Mouse (Mus musculus): ENCODE results near the gene Arsg.
"Not testable (repeated sequence)": the region's sequence is repeated elsewhere in the genome, so short reads cannot be mapped to it uniquely, and the experiment has no call there.

- TF ChIP-seq CTCF (IDR thresholded peaks at IDR 0.05; ENCODE audit: extremely low read depth, insufficient read depth, insufficient read length, insufficient replicate concordance); POLR2A (IDR thresholded peaks at IDR 0.05; ENCODE audit: low read depth, low read length): not testable (repeated sequence)
These were observed 19.8 kb downstream of the Arsg start for GRCm38 (mm10) chr11:109492847-109493464.

All from spleen, adult 2 months (tissue).